Mouse (Mus musculus): ENCODE results near the gene Tfap2b. TPM values are rescaled to one million over a fixed set of nuclear protein-coding genes. Genes with fewer than 3 reads are reported as not detected.

Tfap2b gene
- polyA plus RNA-seq, 1 experiment, result 1.5 TPM

DNA sequence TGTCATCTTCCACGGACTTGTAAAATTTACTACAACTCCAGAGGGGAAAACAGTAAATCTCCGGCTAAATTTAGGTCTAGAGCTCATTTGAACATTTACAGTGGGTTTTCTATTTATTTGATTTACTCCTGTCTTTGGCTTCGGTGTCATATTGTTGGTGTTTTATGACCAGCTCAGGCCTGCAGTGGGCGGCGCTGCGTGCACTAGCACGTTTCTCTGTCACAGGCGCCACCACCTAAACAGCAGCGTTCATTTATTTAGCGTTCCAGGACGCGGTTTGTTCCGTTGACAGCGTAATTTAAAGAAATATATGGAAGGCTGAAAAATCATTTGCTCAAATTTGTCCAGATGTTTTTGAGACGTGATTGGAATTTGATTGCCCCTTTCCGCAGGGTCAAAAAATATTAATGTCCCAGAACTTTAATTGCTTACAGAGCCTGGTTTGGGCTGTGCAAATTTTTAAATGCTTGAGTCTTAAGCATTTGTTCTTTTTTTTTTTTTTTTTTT lies 22.9 kb downstream of the Tfap2b start:
- DNase-seq (ENCODE audit: extremely low spot score in 1 of 2, low spot score in 1 of 2), result no peak

GRCm38 (mm10) chr1:19232743-19233142 lies 24.0 kb downstream of the Tfap2b start:
- DNase-seq (ENCODE audit: extremely low spot score in 1 of 2, low spot score in 1 of 2), result no peak

GRCm38 (mm10) chr1:19233857-19234256 lies 25.1 kb downstream of the Tfap2b start:
- DNase-seq (ENCODE audit: extremely low spot score in 1 of 2, low spot score in 1 of 2), result no peak

DNA sequence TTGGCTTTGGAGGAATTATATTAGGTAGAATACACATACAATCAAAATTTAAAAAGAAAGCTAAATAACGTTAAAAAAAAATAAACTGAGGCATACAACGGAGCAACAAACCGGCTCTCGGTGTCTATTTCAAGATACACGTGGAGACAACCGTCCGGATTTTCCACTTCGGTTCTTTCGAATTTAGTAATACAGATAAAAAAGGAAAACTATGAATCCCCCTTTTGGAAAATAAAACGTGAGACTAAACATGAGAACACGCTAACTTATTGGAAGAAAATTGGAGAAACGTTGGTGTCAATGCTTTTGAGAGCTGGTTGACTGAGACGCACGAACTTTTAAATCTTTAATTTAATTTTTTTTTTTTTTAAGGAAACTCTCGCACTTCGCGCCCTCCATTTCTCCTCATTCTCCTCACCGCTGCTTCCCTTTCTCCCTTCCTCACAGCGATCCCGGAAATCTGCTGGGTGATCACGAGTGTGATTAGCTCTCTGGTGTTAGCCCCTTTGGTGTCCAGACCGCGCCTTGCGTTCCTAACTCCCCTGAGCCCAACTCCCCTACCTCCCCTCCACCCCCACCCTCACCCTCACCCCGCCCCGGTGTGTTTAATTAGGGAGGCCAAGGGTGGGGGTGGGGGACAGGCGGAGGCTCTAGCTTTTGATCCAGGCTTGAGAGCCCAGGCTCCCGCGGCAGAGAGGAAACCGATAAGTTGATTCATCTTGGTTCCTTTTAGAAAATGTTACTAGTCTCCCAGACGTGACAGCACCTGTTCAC lies 25.9 kb downstream of the Tfap2b start:
- no peak for DNase-seq (ENCODE audit: extremely low spot score in 1 of 2, low spot score in 1 of 2)

- no peak for DNase-seq (ENCODE audit: extremely low spot score in 1 of 2, low spot score in 1 of 2)
Measured at GRCm38 (mm10) chr1:19236051-19236450, 27.3 kb downstream of the Tfap2b start.

- DNase-seq (ENCODE audit: extremely low spot score in 1 of 2, low spot score in 1 of 2), result no peak
Measured at GRCm38 (mm10) chr1:19236591-19236990, 27.9 kb downstream of the Tfap2b start.

DNA sequence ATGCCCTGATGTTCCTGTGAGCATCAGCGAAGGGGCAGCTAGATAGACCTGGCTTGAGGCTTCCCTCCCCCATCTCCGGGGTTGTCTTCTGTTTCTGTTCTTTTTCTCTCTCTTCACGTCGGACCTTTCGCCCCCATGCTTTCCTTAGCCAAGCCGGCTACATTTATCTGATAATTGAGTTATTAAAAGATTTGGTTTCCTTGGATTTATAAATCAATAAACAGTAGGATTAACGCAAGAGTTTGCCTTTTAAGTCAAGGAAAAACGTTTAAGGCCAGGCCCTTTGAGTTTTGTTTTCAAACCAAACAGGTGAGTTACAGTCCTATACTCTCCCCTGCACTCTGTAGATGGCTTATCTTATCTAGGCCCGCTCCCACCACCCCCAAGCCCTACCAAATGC lies 28.3 kb downstream of the Tfap2b start:
- DNase-seq (ENCODE audit: extremely low spot score in 1 of 2, low spot score in 1 of 2), result no peak

DNA sequence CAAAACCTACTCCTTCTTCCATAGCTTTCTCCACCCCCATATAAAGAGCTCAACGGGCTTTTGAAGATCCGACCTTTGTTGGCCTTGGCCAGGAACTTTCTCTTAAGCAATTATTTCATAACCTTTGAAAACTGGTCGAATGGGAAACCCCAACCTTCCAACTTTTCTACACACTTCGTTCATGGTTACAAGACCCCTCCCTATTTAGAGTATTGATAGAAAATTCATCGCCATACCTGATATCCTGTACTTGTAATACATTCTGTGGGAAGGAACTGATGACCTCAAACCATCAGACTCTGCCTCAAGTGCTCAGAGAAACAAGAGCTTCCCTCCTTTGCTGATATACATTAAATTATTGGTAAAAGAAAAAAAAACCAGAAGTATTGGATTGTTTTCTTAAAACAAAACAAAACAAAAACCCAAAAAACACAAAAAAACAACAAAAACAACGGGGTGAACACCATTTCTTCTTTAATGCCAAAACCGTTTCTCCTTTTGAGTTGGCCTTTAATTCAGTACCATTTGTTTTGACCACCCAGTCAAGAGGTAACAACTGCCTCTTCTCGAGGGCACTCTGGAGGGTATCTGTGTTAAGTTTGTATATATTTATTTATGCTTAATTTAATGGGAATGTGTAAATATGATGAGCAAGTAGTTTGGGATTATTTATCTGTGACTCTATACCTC lies 29.2 kb downstream of the Tfap2b start:
- no peak for DNase-seq (ENCODE audit: extremely low spot score in 1 of 2, low spot score in 1 of 2)

DNA sequence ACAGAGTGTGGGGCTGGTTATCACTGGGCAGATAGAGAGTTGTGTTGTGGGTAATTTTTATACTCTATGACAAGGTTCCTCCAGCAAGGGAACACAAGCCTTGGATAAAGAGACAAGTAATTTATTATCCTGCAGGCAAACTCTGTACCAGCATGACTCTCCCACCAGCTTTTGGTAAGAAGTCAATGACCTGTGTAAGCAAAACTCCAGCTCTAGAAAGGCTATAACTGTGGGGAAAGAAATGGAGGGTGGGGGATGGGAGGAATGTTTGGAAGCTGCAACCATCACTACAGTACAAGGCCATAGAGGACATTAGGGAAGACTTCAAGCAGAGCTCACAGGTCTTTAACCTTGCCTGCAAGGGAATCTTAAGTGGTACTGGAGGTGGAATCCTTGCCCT lies 31.3 kb downstream of the Tfap2b start:
- no peak for DNase-seq (ENCODE audit: extremely low spot score in 1 of 2, low spot score in 1 of 2)

DNA sequence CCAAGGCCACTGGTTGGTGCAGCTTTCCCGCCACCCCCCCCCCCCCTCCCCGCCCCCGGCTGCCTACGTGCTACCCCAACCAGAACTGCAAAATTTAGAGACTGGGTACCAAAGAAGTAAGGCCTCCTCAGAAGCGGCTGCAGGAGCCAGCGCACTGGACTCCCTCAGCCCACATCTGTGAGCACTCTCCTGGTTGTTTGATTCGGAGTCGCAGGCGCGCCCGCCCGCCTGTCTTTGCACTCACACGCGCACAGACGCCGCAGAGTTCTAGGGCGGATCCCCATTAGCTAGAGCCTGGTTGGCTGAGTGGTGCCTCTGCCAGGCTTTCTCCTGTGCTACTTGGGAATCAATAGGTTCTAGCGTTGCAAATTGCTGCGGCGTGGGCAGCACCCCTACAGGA lies 32.6 kb downstream of the Tfap2b start:
- DNase-seq (ENCODE audit: extremely low spot score in 1 of 2, low spot score in 1 of 2), result no peak

DNA sequence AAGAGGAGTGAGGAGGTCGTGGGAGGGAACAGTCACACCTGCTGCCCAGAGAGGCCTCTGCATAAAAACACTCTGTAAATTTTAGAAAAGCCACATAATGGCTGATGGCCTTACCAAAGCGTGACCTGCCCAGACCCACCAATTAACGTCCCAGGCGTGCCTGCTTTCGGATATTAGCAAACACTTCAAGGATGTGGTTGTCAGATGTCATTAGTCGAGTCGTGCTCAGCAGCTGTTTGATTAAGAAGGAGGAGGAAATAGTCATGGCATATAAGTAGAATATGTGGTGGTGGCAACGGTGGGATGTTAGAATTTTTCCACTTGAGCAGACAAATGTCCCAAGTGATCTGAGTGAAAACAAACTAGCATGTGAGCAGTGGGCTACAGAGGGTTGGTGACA lies 33.3 kb downstream of the Tfap2b start:
- DNase-seq (ENCODE audit: extremely low spot score in 1 of 2, low spot score in 1 of 2), result no peak

GRCm38 (mm10) chr1:19245032-19245431 lies 36.3 kb downstream of the Tfap2b start:
- DNase-seq (ENCODE audit: extremely low spot score in 1 of 2, low spot score in 1 of 2), result no peak

- no peak for DNase-seq (ENCODE audit: extremely low spot score in 1 of 2, low spot score in 1 of 2)
Measured at GRCm38 (mm10) chr1:19251286-19251685, 42.6 kb downstream of the Tfap2b start.

DNA sequence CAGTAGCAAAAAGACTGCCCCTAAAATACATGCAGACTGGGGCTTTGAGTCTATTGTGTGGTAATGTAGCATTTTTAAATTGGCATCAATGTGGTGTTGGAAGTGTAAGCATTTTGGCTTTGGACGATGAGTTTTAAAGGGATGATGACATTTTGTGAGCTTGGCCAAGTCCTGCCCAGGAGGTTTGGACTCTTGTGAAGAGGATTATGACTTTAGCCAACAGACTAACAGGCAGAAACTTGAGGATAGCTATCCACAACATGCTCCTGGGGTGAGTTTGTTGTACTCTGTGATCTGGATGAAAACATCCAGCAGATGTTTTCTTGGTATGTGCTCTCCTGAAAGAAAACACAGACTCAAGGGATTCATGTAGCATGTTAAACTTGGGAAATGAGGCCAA lies 60.9 kb downstream of the Tfap2b start:
- no peak for DNase-seq (ENCODE audit: extremely low spot score in 1 of 2, low spot score in 1 of 2)

Other genes with a start within 250 kb of the Tfap2b start
- gene Tfap2d, start 105.9 kb upstream of the Tfap2b start, polyA plus RNA-seq (2012; rRNA removed), result 0.84 and 2.6 TPM in 2 replicates